Mouse (Mus musculus) ES-CJ7 (cell line): Measurements from ENCODE around the gene Tmem94.
"Not testable (repeated sequence)": the region's sequence is repeated elsewhere in the genome, so short reads cannot be mapped to it uniquely, and the experiment has no call there.

Source experiments
- DNase-seq: peaks from one replicate; pipeline ENCODE4 v3.0.0; 2011; ENCODE audit warnings: low read depth, low spot score

The Tmem94 gene

GRCm38 (mm10) chr11:115765103-115765606, at the start of gene Tmem94:
Gene Tmem94, plus strand, starts transcription at chr11:115765433.
- peak; percentile 99 for DNase-seq

GRCm38 (mm10) chr11:115716410-115717338, 48.6 kb upstream of the Tmem94 start:
- DNase-seq: peak; percentile 41

- DNase-seq: peak; percentile 49
Measured at GRCm38 (mm10) chr11:115717660-115718390, 47.4 kb upstream of the Tmem94 start.

GRCm38 (mm10) chr11:115722638-115723037, 42.6 kb upstream of the Tmem94 start:
- DNase-seq: peak; percentile 81

GRCm38 (mm10) chr11:115723231-115723630, 42.0 kb upstream of the Tmem94 start:
- DNase-seq: no peak

- peak; percentile 68 for DNase-seq
Measured at GRCm38 (mm10) chr11:115734041-115734686, 31.1 kb upstream of the Tmem94 start.

- DNase-seq: no peak
Measured at GRCm38 (mm10) chr11:115737608-115738208, 27.5 kb upstream of the Tmem94 start.

- no peak for DNase-seq
Measured at GRCm38 (mm10) chr11:115738275-115738885, 26.9 kb upstream of the Tmem94 start.

GRCm38 (mm10) chr11:115741070-115741469, 24.2 kb upstream of the Tmem94 start:
- no peak for DNase-seq

GRCm38 (mm10) chr11:115742926-115743325, 22.3 kb upstream of the Tmem94 start:
- DNase-seq: no peak

GRCm38 (mm10) chr11:115744385-115744784, 20.8 kb upstream of the Tmem94 start:
- no peak for DNase-seq

- DNase-seq: no peak
Measured at GRCm38 (mm10) chr11:115746109-115746508, 19.1 kb upstream of the Tmem94 start.

GRCm38 (mm10) chr11:115746762-115747161, 18.5 kb upstream of the Tmem94 start:
- DNase-seq: no peak

GRCm38 (mm10) chr11:115747351-115747750, 17.9 kb upstream of the Tmem94 start:
- peak; percentile 46 for DNase-seq

- no peak for DNase-seq
Measured at GRCm38 (mm10) chr11:115749834-115750233, 15.4 kb upstream of the Tmem94 start.

GRCm38 (mm10) chr11:115751725-115752124, 13.5 kb upstream of the Tmem94 start:
- DNase-seq: no peak

- no peak for DNase-seq
Measured at GRCm38 (mm10) chr11:115752653-115753052, 12.6 kb upstream of the Tmem94 start.

- peak; percentile 1 for DNase-seq
Measured at GRCm38 (mm10) chr11:115753485-115753884, 11.7 kb upstream of the Tmem94 start.

GRCm38 (mm10) chr11:115762176-115762575, 3.1 kb upstream of the Tmem94 start:
- DNase-seq: not testable (repeated sequence)

- DNase-seq: no peak
Measured at GRCm38 (mm10) chr11:115764698-115765097, 535 bp upstream of the Tmem94 start.

GRCm38 (mm10) chr11:115765607-115766141, 441 bp downstream of the Tmem94 start:
- no peak for DNase-seq
